Mouse (Mus musculus) olfactory bulb, adult 2 months (tissue): Measurements from ENCODE around the gene Gatad2a. TPM values are rescaled to one million over a fixed set of nuclear protein-coding genes. Genes with fewer than 3 reads are reported as not detected.
"Not testable (repeated sequence)": the region's sequence is repeated elsewhere in the genome, so short reads cannot be mapped to it uniquely, and the experiment has no call there.

Experiments
- H3K27ac ChIP-seq: fragments of 200-500 bp; 2 replicates; pipeline ENCODE4 v1.5.1; 2012; ENCODE audit warnings: low read depth, low read length; ENCODE audit not compliant: insufficient read depth
- H3K4me1 ChIP-seq: fragments of 200-500 bp; 2 replicates; pipeline ENCODE4 v1.6.1; 2012; ENCODE audit warnings: low read length; ENCODE audit not compliant: control insufficient read depth, insufficient read depth
- H3K4me3 ChIP-seq: fragments of 200-500 bp; 2 replicates; pipeline ENCODE4 v1.5.1; 2012; ENCODE audit warnings: mild to moderate bottlenecking, low read depth, low read length, moderate library complexity; ENCODE audit not compliant: insufficient read depth
- CTCF ChIP-seq: fragments of 200-500 bp; IDR thresholded peaks from 2 replicates; pipeline ENCODE4 v1.5.1; 2012; ENCODE audit warnings: low read depth, mild to moderate bottlenecking, low read length, moderate library complexity; ENCODE audit not compliant: insufficient read depth
- POLR2A ChIP-seq: fragments of 200-500 bp; IDR thresholded peaks from 2 replicates; pipeline ENCODE4 v1.6.1; 2012; ENCODE audit warnings: mild to moderate bottlenecking, low read depth, low read length, moderate library complexity; ENCODE audit not compliant: insufficient read depth
- WGBS: fragments of 180-500 bp; shearing (Covaris S2); methylation state at CpG from one replicate; pipeline ENCODE4 v1.1.7; 2018; 5-methylcytosine and 5-hydroxymethylcytosine counted together
- polyA plus RNA-seq: library from polyadenylated mRNA; stranded (reverse); fragments of >200 nt; gene quantifications from 2 replicates; pipeline ENCODE4 v1.2.4, GENCODE M21; 2012; ENCODE audit warnings: low replicate concordance; ENCODE audit not compliant: missing spikeins, insufficient read depth, insufficient read length

Gatad2a gene
- polyA plus RNA-seq, 1 experiment = not detected

DNA sequence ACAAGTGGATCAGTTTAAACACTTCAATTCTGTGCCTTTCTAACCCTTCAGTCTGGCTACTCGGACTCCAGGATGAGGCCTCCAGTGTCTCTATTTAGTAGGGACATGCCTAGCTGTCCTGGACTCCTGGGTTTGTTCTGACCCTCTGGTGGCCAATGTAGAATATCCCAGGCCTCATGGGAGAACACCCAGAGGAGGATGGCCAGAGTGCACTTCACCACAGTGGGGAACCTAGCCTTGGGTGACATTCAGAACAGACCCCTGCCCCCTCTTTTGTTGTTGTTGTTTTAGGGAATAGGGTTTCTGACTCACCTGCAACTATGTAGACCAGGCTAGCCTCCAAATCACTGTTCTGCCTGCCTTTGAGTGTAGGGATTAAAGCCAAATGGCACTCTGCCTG, 18.8 kb upstream of the Gatad2a start:
- Histone ChIP-seq H3K4me1 (no peaks in the 10 kb centered on the region), H3K4me3 (no peak overlapping the region), H3K27ac (no peak overlapping the region)
- WGBS = 69% methylated on average over 1 of the region's 1 CpGs
- no peak for TF ChIP-seq POLR2A
- no peak for TF ChIP-seq CTCF

DNA sequence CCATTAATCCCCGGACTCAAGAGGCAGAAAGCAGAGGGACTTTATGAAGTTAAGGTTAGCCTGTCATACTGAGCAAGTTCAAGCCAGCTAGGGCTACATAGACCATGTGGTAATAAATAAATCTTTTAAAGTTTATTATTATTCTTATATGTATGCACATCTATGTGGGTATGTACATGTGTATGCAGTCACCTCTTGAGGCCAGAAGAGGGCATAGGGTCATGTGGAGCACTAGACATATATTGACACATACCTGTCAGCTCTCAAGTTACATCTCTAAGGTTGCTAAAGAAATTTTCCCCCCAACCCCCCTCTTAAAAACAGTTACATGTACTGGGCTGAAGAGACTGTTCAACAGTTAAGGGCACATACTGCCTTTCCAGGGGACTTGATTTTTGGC, 16.6 kb upstream of the Gatad2a start:
- WGBS = 94% methylated on average over 1 of the region's 1 CpGs
- Histone ChIP-seq H3K4me3 (no peak overlapping the region), H3K4me1 (no peaks in the 10 kb centered on the region), H3K27ac (no peak overlapping the region)
- TF ChIP-seq CTCF (no peak), POLR2A (no peak)

GRCm38 (mm10) chr8:70012350-70012749, 16.2 kb upstream of the Gatad2a start:
- Histone ChIP-seq H3K27ac (no peak overlapping the region), H3K4me3 (no peak overlapping the region), H3K4me1 (no peaks in the 10 kb centered on the region)
- TF ChIP-seq CTCF = no peak
- no peak for TF ChIP-seq POLR2A
- 76% methylated on average over 3 of the region's 3 CpGs for WGBS

- not testable (repeated sequence) for H3K4me1 ChIP-seq, H3K27ac ChIP-seq, H3K4me3 ChIP-seq
- WGBS = 92% methylated on average over 14 of the region's 14 CpGs
Observed at GRCm38 (mm10) chr8:70010796-70011195, 14.6 kb upstream of the Gatad2a start.

DNA sequence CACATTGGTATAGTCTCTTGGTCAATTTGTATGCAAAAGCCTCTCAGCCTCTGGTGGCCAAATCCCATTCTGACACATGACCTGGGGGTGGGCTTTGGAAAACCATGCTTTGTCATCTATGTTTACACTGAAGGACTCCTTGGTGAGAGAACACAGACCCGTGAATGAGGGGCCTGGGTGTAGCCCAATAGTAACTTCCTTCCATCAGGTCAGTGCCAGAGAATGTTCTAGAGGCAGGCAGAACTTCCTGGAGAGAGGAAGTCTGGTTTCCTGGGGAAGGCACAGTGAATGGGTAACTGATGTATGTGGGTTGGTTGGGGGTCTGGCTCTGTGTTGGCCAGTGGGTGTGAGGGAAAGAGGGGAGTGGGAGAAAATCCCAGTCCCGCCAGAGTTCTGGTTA, 9.0 kb upstream of the Gatad2a start:
- no peak for TF ChIP-seq CTCF
- TF ChIP-seq POLR2A = no peak
- Histone ChIP-seq H3K4me3 (no peak overlapping the region), H3K27ac (no peak overlapping the region), H3K4me1 (0 out of 2 replicates have a peak, but pooled peaks cover 2% of the 10 kb centered on the region)
- WGBS = 54% methylated on average over 2 of the region's 2 CpGs

DNA sequence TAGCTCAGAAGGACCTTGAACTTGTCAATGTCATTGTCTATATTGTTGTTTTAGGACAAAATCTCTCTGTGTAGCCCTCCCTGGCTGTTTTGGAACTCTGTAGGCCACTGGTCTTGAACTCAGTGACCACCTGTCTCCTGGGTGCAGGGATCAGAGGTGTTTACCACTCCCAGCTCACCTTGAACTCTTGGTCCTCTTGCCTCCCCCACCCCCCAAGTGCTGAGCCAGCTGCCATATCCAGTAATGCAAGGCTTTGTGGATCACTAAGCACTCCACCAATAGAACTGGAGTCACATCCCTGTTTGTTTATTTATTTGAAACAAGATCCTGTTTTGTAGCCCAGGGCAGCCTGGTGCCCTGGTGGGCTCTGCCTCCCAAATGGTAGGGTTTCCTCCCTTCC, 8.2 kb upstream of the Gatad2a start:
- Histone ChIP-seq H3K4me1 (0 out of 2 replicates have a peak, but pooled peaks cover 2% of the 10 kb centered on the region), H3K4me3 (no peak overlapping the region), H3K27ac (no peak overlapping the region)
- no peak for TF ChIP-seq POLR2A
- TF ChIP-seq CTCF = no peak

DNA sequence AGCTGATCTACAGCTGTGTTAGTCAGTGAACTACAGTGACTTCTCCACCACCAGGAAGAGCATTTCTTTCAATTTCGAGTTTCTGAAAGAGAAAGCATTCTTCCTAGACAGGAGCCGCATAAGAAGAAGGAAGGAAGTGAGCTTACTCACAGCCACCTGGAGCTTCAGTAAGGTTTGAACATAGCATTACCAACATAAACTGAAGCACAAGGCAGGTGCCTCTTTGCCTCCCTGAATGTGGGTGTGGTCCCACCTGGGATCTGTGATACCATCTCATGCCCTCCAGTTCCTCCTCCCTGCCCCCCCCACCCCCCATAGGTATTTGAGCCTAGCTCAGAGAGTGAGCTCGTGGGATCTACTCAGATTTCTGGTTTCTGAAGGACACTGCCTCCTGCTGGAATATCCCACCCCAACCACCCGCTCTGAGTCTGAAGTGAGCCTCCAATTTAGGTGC, 7.0 kb upstream of the Gatad2a start:
- H3K27ac ChIP-seq = no peak overlapping the region
- 67% methylated on average over 4 of the region's 4 CpGs for WGBS
- TF ChIP-seq CTCF = no peak
- TF ChIP-seq POLR2A = no peak
- H3K4me3 ChIP-seq = no peak overlapping the region
- 0 out of 2 replicates have a peak, but pooled peaks cover 2% of the 10 kb centered on the region for H3K4me1 ChIP-seq

GRCm38 (mm10) chr8:70001892-70002191, 5.7 kb upstream of the Gatad2a start:
- 48% methylated on average over 7 of the region's 7 CpGs for WGBS
- not testable (repeated sequence) for H3K27ac ChIP-seq, H3K4me3 ChIP-seq, H3K4me1 ChIP-seq

GRCm38 (mm10) chr8:70001176-70001891, 5.2 kb upstream of the Gatad2a start:
- Histone ChIP-seq H3K4me3 (no peak overlapping the region), H3K4me1 (peaks cover 5% of the 10 kb centered on the region; the same call in 1 of the 2 replicates), H3K27ac (no peak overlapping the region)
- TF ChIP-seq POLR2A (no peak), CTCF (peak; percentile 56)
- WGBS = 13% methylated on average over 16 of the region's 16 CpGs

DNA sequence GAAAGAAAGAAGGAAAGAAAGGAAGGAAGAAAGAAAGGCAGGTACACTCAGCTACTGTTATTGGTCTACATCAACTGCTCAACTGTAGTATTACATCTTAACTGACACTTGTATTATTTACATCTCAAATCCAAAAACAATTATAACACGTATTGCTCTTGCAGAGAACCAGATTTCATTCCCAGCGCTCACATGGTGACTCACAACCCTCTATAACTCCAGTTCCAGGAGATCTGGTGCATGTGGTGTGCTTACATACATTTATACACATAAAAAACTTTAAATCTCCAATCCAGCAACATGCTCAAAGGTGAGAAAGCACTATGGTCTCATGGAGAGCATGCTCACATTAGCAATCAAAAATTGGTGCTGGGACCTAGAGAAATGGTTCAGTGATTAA, 4.0 kb upstream of the Gatad2a start:
- H3K4me1 ChIP-seq = peaks cover 10% of the 10 kb centered on the region
- no peak overlapping the region for H3K4me3 ChIP-seq
- H3K27ac ChIP-seq = no peak overlapping the region
- TF ChIP-seq POLR2A (no peak), CTCF (no peak)
- 83% methylated on average over 2 of the region's 2 CpGs for WGBS
